Mouse (Mus musculus) lung, postnatal 4 days (tissue): ENCODE results near the gene Il1rn.

ENCODE experiments used
- DNase-seq, 2 experiments: peaks; one replicate each; pipeline ENCODE4 v3.0.0; 2021

Gene Il1rn

DNA sequence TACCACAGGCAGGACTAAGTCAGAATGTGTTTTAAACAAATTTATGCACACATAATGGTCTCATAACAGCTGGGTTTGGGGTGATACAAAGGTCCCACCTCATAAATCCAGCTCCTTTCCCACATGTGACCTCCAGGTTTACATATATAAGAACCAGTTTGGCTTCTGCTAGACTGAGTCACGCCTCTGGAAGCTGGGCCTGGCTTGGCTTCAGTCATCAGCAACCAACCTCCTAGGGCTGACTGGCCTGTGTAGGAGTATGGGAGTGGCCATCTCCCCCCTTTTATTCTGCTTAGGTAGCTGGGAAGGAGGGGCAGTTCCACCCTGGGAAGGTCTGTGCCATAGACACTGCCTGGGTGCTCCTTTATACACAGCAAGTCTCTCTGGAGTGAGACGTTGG, at the start of gene Il1rn:
Il1rn (plus strand) TSS at position 309 of the 400 bp plus-strand sequence.
- no peak for DNase-seq

GRCm38 (mm10) chr2:24290896-24291295, 45.8 kb upstream of the Il1rn start, which contains the start of gene Il1f10:
Gene Il1f10, plus strand, starts transcription at chr2:24291196.
- DNase-seq, result no peak

GRCm38 (mm10) chr2:24294616-24295015, 42.0 kb upstream of the Il1rn start:
- DNase-seq, result no peak

DNA sequence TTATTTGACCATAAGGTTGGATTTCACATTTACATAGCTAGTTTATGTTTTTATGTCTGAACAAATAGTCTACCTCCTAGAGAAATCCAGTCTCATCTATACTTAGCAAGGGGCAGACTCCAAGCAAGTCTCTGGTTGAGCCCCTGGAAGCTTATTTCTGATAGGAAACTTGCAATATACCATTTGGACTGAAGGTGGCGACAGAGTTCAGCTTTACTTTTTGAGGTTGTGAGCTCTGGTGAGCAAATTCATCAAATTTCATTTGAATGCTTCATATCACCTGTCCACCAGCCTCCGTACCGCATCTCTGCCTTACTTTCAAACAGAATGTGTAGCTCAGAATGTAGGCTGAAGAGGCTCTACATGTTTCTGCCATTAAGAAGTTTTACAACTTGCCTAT, 39.8 kb upstream of the Il1rn start:
- DNase-seq, result peak in 1 of 2 experiments; percentile 42

- peak; percentile 44 to 62 for DNase-seq
Observed at GRCm38 (mm10) chr2:24311302-24312001, 25.2 kb upstream of the Il1rn start.

GRCm38 (mm10) chr2:24316919-24317318, 19.7 kb upstream of the Il1rn start:
- DNase-seq, result no peak

DNA sequence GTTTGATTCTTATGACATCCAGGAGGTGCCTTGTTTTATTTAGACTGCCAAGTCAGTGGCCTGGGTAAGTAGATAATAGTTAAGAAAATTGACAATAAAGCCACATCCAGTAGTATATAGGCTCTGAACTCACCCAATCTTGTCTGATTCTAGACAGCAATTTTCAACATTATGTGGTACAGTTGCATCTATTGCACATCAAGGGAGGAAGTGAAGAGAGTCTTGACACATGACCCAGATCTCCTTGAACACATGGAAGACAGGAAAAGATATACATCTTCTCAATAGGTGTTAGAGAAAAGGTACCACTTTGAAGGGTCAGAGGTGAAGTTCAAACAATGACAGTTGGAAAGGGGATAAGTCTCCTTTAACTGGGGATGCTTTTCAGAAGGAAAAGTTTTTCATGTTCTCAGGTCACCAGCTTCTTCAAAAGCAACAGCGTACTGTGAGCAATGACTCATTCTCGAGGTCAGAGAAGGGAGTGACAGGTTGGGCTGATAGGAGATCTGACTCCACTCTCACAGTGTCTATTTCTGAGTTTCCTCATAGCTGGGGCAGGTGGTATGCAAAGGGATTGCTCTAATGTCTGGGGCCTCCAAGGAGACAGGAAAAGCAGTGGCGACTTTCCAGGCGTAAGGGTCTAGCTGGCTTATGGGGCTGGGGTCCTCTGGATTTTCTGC, 18.6 kb upstream of the Il1rn start:
- DNase-seq, result no peak

GRCm38 (mm10) chr2:24335333-24335732, 1.3 kb upstream of the Il1rn start:
- DNase-seq, result peak in 1 of 2 experiments; percentile 24

- no peak for DNase-seq
Observed at GRCm38 (mm10) chr2:24341395-24341885, 4.8 kb downstream of the Il1rn start.

DNA sequence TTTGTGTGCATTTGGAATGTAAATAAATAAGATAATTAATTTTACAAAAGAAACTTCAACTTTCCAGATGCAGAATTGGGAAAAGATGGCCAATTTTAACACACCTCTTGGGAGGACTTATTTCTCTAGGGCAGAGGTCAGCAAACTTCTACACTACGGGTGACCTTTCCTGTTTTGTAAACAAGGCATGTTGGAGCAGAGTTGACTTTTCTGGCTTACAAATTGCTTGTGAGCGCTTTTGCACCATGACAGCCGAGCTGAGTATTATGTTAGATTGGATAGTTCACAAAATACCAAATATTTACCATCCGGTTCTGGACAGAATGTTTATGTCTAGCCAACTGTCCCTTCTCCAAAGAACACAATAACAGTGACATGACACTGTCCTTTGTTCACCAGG, 8.0 kb downstream of the Il1rn start:
- no peak for DNase-seq

GRCm38 (mm10) chr2:24345056-24345455, 8.4 kb downstream of the Il1rn start:
- DNase-seq, result peak in 1 of 2 experiments; percentile 39

DNA sequence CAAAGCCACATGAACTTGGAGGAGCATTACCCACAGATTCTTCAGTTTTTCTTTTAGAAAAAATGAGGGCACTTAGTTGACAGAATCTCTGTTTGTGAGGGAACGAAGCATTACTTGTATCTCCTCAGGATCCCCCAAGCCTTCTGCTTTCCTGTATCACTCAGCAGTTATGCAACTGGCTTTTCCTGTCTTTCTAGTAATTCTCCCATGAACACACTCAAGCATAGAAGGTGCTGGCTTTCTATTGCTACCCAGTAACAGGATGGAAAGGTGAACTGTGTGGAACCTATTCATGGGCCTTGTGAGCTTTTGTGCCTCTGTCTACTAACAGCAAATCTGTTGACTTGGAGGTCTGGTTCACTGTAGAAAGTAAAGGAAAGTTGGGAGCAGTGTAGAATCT, 11.3 kb downstream of the Il1rn start:
- DNase-seq, result no peak

DNA sequence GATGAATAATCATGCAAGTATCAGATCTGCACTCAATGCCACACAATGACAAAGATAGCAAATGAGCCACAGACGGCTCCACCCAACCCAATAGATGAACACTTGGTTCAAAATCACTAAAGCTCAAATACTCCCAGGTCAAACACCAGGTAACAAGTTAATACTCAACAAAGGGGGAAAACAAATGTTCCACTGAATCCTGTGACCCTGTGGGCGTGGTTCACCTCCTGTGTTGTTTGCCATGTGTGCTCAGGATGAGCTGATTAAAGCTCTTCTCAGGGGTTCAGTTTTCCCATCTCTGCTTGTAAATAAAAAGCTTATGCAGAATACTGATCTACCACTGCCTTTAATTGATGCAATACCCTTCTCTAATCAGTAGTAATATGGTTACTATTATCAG, 14.5 kb downstream of the Il1rn start:
- DNase-seq, result no peak

DNA sequence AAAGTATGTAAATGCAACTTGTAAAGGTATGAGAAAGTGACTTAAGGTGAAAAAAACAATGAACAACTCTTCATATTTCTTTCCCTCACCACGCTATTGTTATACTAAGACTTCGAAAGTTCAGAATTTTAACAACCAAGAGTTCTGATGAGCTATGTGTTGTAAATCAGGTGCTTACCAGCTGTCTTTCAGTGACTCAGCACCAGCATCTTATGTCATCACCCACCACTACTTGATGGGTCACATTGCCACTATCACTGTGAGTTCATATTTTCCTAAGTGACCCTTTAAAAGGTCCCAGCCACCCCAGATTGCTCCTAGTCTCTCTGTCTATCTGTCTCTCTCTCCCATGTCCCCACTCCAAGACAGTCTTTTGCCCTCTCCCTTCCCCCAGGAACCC, 16.4 kb downstream of the Il1rn start:
- no peak for DNase-seq

- DNase-seq, result peak in 1 of 2 experiments; percentile 38
Observed at GRCm38 (mm10) chr2:24357642-24358041, 21.0 kb downstream of the Il1rn start.

- no peak for DNase-seq
Observed at GRCm38 (mm10) chr2:24359347-24359746, 22.7 kb downstream of the Il1rn start.

- DNase-seq, result no peak
Observed at GRCm38 (mm10) chr2:24363818-24364217, 27.2 kb downstream of the Il1rn start.

GRCm38 (mm10) chr2:24366214-24366975, 29.7 kb downstream of the Il1rn start:
- no peak for DNase-seq

DNA sequence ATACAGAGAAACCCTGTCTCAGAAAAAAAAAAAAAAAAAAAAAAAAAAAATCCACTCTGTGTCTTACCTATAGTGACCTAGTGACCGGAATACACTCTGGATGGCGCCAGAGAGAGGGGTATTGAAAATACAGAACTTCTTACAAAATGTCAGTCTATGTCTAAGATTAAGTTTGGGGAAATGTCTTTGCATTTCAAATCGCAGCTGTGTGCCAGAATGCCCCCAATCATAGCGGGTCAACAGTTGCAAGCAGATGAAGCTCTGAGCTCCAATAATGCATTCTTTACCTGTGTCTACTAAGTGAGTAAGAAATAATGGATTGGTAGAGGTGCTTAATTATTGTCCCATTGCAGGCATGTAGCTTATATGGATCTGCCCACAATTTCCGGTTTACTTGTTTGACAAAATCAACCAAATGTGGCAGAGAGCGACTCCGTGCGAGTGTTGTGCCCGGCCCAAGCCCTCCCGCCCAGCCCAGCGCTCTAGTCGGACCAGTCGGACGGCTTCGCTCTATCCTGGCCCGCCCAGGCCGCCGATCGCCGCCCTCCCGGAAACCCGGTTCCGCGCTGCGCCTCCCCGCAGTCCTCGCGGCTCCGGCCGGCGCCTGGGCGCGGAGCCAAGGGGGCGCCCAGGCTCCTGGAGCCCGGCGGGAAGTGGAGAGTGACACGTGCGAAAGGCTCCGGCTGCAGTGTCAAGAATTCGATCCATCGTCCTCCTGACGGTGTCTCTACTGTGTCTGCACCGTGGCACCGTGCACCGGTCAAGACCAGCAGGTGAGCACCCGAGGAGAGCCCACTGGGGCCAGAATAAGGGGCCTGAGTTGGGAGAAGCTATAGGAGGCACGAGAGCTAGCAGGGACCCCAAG, 30.6 kb downstream of the Il1rn start, which contains the start of gene Psd4:
Psd4 (plus strand) TSS at position 551 of the 865 bp plus-strand sequence.
- DNase-seq, result peak; percentile 87 to 91

- DNase-seq, result no peak
Observed at GRCm38 (mm10) chr2:24367895-24368261, 31.2 kb downstream of the Il1rn start.

DNA sequence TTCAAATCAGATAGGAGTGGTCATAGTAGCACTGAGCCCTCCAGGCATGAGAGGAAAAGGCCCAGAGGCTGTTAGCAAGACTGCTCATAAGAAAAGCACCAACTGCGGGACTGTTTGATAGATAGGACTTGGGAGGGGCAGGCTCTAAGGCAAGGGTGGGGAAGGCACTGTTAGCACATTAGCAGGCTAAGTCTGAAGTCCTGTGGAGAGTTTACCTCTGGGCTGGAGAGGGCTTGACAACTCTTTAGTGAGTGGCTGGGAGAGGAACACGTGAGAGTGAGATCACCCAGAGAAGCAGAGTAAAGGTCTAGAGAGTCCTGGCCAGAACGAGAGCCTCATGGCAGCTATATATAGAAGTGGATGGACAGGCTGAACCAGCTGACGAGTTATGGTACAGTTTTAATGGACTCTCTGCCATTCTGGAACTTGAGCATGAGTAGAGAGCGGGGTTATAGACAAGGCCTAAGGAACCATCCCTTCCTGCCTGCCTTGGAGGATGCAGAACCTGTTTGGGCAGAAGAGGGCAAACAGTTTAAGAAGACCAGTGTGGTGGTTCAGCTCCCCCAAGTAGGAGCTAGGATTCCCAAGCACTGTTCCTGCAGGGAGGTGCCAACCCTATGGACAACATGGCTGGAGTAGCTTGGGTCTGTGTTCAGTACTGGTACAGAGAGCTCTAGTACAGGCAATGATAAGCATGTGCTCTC, 42.2 kb downstream of the Il1rn start:
- DNase-seq, result peak; percentile 25 to 55
